Mouse (Mus musculus) intestine, postnatal 0 days (tissue): Measurements from ENCODE around the gene Fkbp11. TPM values are rescaled to one million over a fixed set of nuclear protein-coding genes. Genes with fewer than 3 reads are reported as not detected.

Source experiments
- ATAC-seq: fragments of 200-750 bp; cut with Nextera tagmentation; 2 replicates; pipeline ENCODE4 v1.8.0; 2017; ENCODE audit warnings: mild to moderate bottlenecking, moderate TSS enrichment, moderate library complexity
- H3K27ac ChIP-seq: fragments of 300-500 bp; sonication (generic); 2 replicates; pipeline ENCODE4 v1.5.1; 2014; ENCODE audit warnings: mild to moderate bottlenecking, low read depth, low read length, moderate library complexity
- H3K27me3 ChIP-seq: fragments of 300-500 bp; sonication (generic); replicated peaks from 2 replicates; pipeline ENCODE4 v1.6.1; 2014; ENCODE audit warnings: low read length, mixed read lengths; ENCODE audit not compliant: control insufficient read depth, insufficient read depth
- H3K36me3 ChIP-seq: fragments of 300-500 bp; sonication (generic); 2 replicates; pipeline ENCODE4 v1.6.1; 2014; ENCODE audit warnings: mild to moderate bottlenecking, moderate library complexity; ENCODE audit not compliant: control insufficient read depth, insufficient read depth
- H3K4me1 ChIP-seq: fragments of 300-500 bp; sonication (generic); replicated peaks from 2 replicates; pipeline ENCODE4 v1.6.1; 2014; ENCODE audit warnings: antibody characterized with exemption, low read length, mixed read lengths; ENCODE audit not compliant: control insufficient read depth, insufficient read depth
- H3K4me2 ChIP-seq: fragments of 300-500 bp; sonication (generic); replicated peaks from 2 replicates; pipeline ENCODE4 v1.6.1; 2014; ENCODE audit warnings: low read depth, mild to moderate bottlenecking, moderate library complexity
- H3K4me3 ChIP-seq: fragments of 300-500 bp; sonication (generic); 2 replicates; pipeline ENCODE4 v1.5.1; 2014; ENCODE audit warnings: low read depth, low read length
- H3K9ac ChIP-seq: fragments of 300-500 bp; sonication (generic); 2 replicates; pipeline ENCODE4 v1.6.1; 2014; ENCODE audit warnings: mild to moderate bottlenecking, low read depth, low read length
- H3K9me3 ChIP-seq: fragments of 300-500 bp; sonication (generic); 2 replicates; pipeline ENCODE4 v1.6.1; 2016; ENCODE audit warnings: mixed run types; ENCODE audit not compliant: control insufficient read depth
- CTCF ChIP-seq: sonication (generic); IDR thresholded peaks from 2 replicates; pipeline ENCODE4 v1.5.1; 2016; ENCODE audit warnings: low read depth, mild to moderate bottlenecking, control low read depth, antibody characterized with exemption, moderate library complexity
- WGBS: fragments of 180-500 bp; shearing (Covaris S2); extraction: QIAGEN DNeasy Blood & Tissue Kit; methylation state at CpG from one replicate; pipeline ENCODE4 v1.1.7; 2014; 5-methylcytosine and 5-hydroxymethylcytosine counted together
- polyA plus RNA-seq: library from polyadenylated mRNA; unstranded; fragments of >200 nt; fragmentation: Nextera tagmentation; extraction: Ambion mirVana; gene quantifications from 2 replicates; pipeline ENCODE4 v1.2.1, GENCODE M21; 2015

The Fkbp11 gene
- polyA plus RNA-seq, 1 experiment from 2014 or later, result 32.4 TPM

DNA sequence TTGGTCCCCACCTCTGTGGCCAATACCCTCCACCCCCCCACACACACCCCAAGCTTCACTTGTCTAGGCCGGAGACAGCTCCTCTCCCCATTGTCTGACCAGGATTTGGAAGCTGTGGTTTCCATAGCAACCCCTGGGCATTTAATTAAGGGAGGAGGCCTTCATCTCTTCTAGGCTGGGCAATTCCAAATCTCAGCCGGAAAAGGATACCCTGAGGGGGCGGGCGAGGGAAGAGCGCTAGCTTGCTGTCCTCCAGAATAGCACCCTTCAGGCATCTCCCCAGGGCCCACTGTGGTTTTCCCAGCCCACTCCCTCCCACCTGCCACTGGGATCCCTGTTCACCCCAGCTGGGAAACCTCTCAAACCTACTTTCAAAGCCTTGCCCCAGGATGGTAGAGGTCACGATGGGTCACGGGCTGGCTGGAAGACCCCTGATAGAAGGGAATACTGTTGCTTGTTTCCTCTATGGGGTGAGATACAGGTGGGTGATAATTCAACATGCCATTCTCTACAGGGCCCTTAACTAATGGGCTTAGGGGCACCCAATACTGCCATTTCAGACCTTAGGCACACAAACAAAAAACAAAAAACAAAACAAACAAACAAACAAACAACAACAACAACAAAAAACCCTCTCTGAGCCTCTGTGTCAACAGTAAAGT, 36.4 kb downstream of the Fkbp11 start:
- no peak for TF ChIP-seq CTCF
- Histone ChIP-seq H3K4me3 (no peak overlapping the region), H3K27ac (no peak overlapping the region), H3K4me2 (no peak overlapping the region), H3K36me3 (no peaks in the 10 kb centered on the region), H3K9ac (no peak overlapping the region), H3K27me3 (no peaks in the 10 kb centered on the region), H3K9me3 (no peaks in the 10 kb centered on the region), H3K4me1 (no peaks in the 10 kb centered on the region)
- WGBS, result 67% methylated on average over 7 of the region's 7 CpGs
- no peak for ATAC-seq

- 78% methylated on average over 2 of the region's 2 CpGs for WGBS
Measured at GRCm38 (mm10) chr15:98689682-98690081, 38.3 kb downstream of the Fkbp11 start.

GRCm38 (mm10) chr15:98685926-98686325, 42.1 kb downstream of the Fkbp11 start:
- peak; percentile 46 for TF ChIP-seq CTCF
- WGBS, result 68% methylated on average over 3 of the region's 3 CpGs
- no peaks in the 10 kb centered on the region for H3K27me3 ChIP-seq

More at GRCm38 (mm10) chr15:98689682-98690081, 38.3 kb downstream of the Fkbp11 start:
- TF ChIP-seq CTCF, result no peak
- no peaks in the 10 kb centered on the region for H3K36me3 ChIP-seq
- H3K9me3 ChIP-seq, result no peaks in the 10 kb centered on the region
- no peak overlapping the region for H3K27ac ChIP-seq
- H3K4me1 ChIP-seq, result no peaks in the 10 kb centered on the region
- H3K4me2 ChIP-seq, result no peak overlapping the region
- no peaks in the 10 kb centered on the region for H3K27me3 ChIP-seq
- H3K9ac ChIP-seq, result no peak overlapping the region
- no peak overlapping the region for H3K4me3 ChIP-seq
- no peak for ATAC-seq

GRCm38 (mm10) chr15:98683746-98684145, 44.3 kb downstream of the Fkbp11 start:
- Histone ChIP-seq H3K9me3 (no peaks in the 10 kb centered on the region), H3K27me3 (peaks cover 2% of the 10 kb centered on the region; the same call in 1 of the 2 replicates), H3K9ac (no peak overlapping the region), H3K4me1 (no peaks in the 10 kb centered on the region), H3K36me3 (no peaks in the 10 kb centered on the region), H3K4me2 (no peak overlapping the region), H3K27ac (no peak overlapping the region), H3K4me3 (no peak overlapping the region)
- 82% methylated on average over 1 of the region's 1 CpGs for WGBS
- TF ChIP-seq CTCF, result no peak
- ATAC-seq, result no peak

More at GRCm38 (mm10) chr15:98685926-98686325, 42.1 kb downstream of the Fkbp11 start:
- no peak overlapping the region for H3K4me2 ChIP-seq
- H3K9me3 ChIP-seq, result no peaks in the 10 kb centered on the region
- no peak for ATAC-seq
- no peak overlapping the region for H3K9ac ChIP-seq
- H3K4me1 ChIP-seq, result no peaks in the 10 kb centered on the region
- no peak overlapping the region for H3K27ac ChIP-seq
- no peaks in the 10 kb centered on the region for H3K36me3 ChIP-seq
- no peak overlapping the region for H3K4me3 ChIP-seq

GRCm38 (mm10) chr15:98683177-98683576, 44.8 kb downstream of the Fkbp11 start:
- WGBS, result 52% methylated on average over 10 of the region's 10 CpGs

DNA sequence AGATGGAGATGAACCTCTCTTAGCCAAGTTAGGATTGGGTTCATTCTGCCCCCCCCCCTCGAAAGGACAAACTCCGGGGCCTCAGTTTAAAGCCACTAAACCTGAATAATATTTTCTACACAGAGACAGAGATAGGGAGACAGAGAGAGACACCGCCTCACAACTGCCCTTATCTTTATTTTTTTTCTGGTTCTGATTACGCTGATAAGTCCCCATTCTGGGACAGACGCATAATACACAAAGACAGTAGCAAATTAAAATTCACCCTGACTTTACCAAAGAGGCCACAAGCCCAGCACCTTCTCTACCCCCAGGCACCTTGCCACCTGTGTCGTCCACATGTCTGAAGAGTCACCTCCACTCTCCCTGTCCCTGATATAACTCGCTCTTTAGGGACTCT, 46.4 kb downstream of the Fkbp11 start:
- no peak for ATAC-seq
- no peak overlapping the region for H3K4me2 ChIP-seq
- no peak overlapping the region for H3K9ac ChIP-seq
- H3K9me3 ChIP-seq, result no peaks in the 10 kb centered on the region
- no peak overlapping the region for H3K27ac ChIP-seq
- H3K36me3 ChIP-seq, result no peaks in the 10 kb centered on the region
- peaks cover 17% of the 10 kb centered on the region for H3K27me3 ChIP-seq
- 75% methylated on average over 7 of the region's 7 CpGs for WGBS
- peaks cover 6% of the 10 kb centered on the region; the same call in 1 of the 2 replicates for H3K4me1 ChIP-seq
- no peak overlapping the region for H3K4me3 ChIP-seq
- TF ChIP-seq CTCF, result no peak

More at GRCm38 (mm10) chr15:98683177-98683576, 44.8 kb downstream of the Fkbp11 start:
- Histone ChIP-seq H3K27ac (no peak overlapping the region), H3K9ac (no peak overlapping the region), H3K9me3 (no peaks in the 10 kb centered on the region), H3K27me3 (peaks cover 5% of the 10 kb centered on the region; the same call in 1 of the 2 replicates), H3K4me1 (no peaks in the 10 kb centered on the region), H3K4me3 (no peak overlapping the region), H3K4me2 (no peak overlapping the region), H3K36me3 (no peaks in the 10 kb centered on the region)
- TF ChIP-seq CTCF, result no peak
- ATAC-seq, result peak; percentile 52; the same call in 1 of the 2 replicates
